Mouse (Mus musculus) CH12.LX (cell line): ENCODE results near the gene Chst11. TPM values are rescaled to one million over a fixed set of nuclear protein-coding genes. Genes with fewer than 3 reads are reported as not detected.

Source experiments
- DNase-seq: peaks from one replicate; pipeline ENCODE4 v3.0.0-alpha.2; 2013; ENCODE audit errors: extremely low read depth
- H3K27ac ChIP-seq: 2 replicates; pipeline ENCODE4 v1.5.1; 2012; ENCODE audit warnings: low read depth, mild to moderate bottlenecking, control low read depth, moderate library complexity; ENCODE audit not compliant: insufficient read depth
- H3K27me3 ChIP-seq: replicated peaks from 2 replicates; pipeline ENCODE3; 2012; ENCODE audit warnings: inconsistent platforms
- H3K36me3 ChIP-seq, 2 experiments: replicated peaks in 1 of 2; 2 replicates each; pipeline versions ENCODE3 to v1.6.1; 2012; ENCODE audit warnings: inconsistent platforms in 1 of 2, low read length in 1 of 2, mild to moderate bottlenecking in 1 of 2, mixed read lengths in 1 of 2, moderate library complexity in 1 of 2; ENCODE audit not compliant: control insufficient read depth in 1 of 2, insufficient read depth in 1 of 2
- H3K4me1 ChIP-seq, 2 experiments: 2 replicates each; pipeline ENCODE4 v1.6.1; 2012; ENCODE audit warnings: inconsistent platforms in 1 of 2, moderate library complexity in 1 of 2; ENCODE audit not compliant: insufficient read depth in 2 of 2, control insufficient read depth in 1 of 2
- H3K4me2 ChIP-seq: 2 replicates; pipeline ENCODE4 v1.6.1; 2012; ENCODE audit warnings: low read depth, mild to moderate bottlenecking, control low read depth; ENCODE audit not compliant: poor library complexity, insufficient read depth, severe bottlenecking
- H3K4me3 ChIP-seq, 3 experiments: fragments of 150-350 bp in 1 of 3; sonication (generic) in 1 of 3; replicated peaks in 1 of 3; 2 replicates each; pipeline versions ENCODE3 to v1.5.1; 2011 to 2012; ENCODE audit warnings: low read depth in 2 of 3, low read length in 2 of 3, mild to moderate bottlenecking in 2 of 3, moderate library complexity in 2 of 3, control low read depth in 1 of 3, improper control_type of control experiment in 1 of 3, inconsistent platforms in 1 of 3, mixed read lengths in 1 of 3; ENCODE audit not compliant: poor library complexity in 1 of 3
- H3K79me2 ChIP-seq: replicated peaks from 2 replicates; pipeline ENCODE4 v1.6.1; 2012; ENCODE audit warnings: mild to moderate bottlenecking, moderate library complexity; ENCODE audit not compliant: control insufficient read depth, poor library complexity, insufficient read depth, severe bottlenecking; ENCODE audit errors: extremely low read depth
- H3K9ac ChIP-seq: 2 replicates; pipeline ENCODE4 v1.6.1; 2012; ENCODE audit warnings: low read depth, mild to moderate bottlenecking, control low read depth, moderate library complexity; ENCODE audit not compliant: insufficient read depth
- H3K9me3 ChIP-seq: replicated peaks from 2 replicates; pipeline ENCODE3; 2012; ENCODE audit warnings: low read length, inconsistent platforms, mixed read lengths
- CHD2 ChIP-seq: IDR thresholded peaks from 2 replicates; pipeline ENCODE4 v1.6.1; 2011; ENCODE audit warnings: low read length, improper control_type of control experiment
- CTCF ChIP-seq, 2 experiments: IDR thresholded peaks in 1 of 2; conservative IDR thresholded peaks in 1 of 2; 2 replicates each; pipeline ENCODE4 v1.5.1; 2011 to 2012; ENCODE audit warnings: low read depth in 2 of 2, low read length in 2 of 2, improper control_type of control experiment in 1 of 2, inconsistent platforms in 1 of 2, mild to moderate bottlenecking in 1 of 2, moderate library complexity in 1 of 2
- ELF1 ChIP-seq: IDR thresholded peaks from 2 replicates; pipeline ENCODE4 v1.6.1; 2014; ENCODE audit warnings: low read depth, mild to moderate bottlenecking, inconsistent platforms, low read length, improper control_type of control experiment
- EP300 ChIP-seq: IDR thresholded peaks from 2 replicates; pipeline ENCODE4 v1.6.1; 2011; ENCODE audit warnings: low read length, improper control_type of control experiment
- ETS1 ChIP-seq: conservative IDR thresholded peaks from 2 replicates; pipeline ENCODE4 v1.6.1; 2012; ENCODE audit warnings: low read depth, mild to moderate bottlenecking, inconsistent platforms, low read length, improper control_type of control experiment, moderate library complexity
- GABPA ChIP-seq: IDR thresholded peaks from 2 replicates; pipeline ENCODE4 v1.6.1; 2012; ENCODE audit warnings: low read depth, low read length, improper control_type of control experiment, inconsistent platforms; ENCODE audit not compliant: insufficient replicate concordance
- HCFC1 ChIP-seq: IDR thresholded peaks from 2 replicates; pipeline ENCODE4 v1.6.1; 2012; ENCODE audit warnings: low read depth, mild to moderate bottlenecking, inconsistent platforms, low read length, improper control_type of control experiment
- IRF4 ChIP-seq: IDR thresholded peaks from 2 replicates; pipeline ENCODE4 v1.6.1; 2014; ENCODE audit warnings: low read depth, mild to moderate bottlenecking, inconsistent platforms, low read length, improper control_type of control experiment
- JUN ChIP-seq: IDR thresholded peaks from 2 replicates; pipeline ENCODE4 v1.6.1; 2011; ENCODE audit warnings: low read depth, mild to moderate bottlenecking, low read length, improper control_type of control experiment, moderate library complexity; ENCODE audit not compliant: insufficient read depth
- KAT2A ChIP-seq: IDR thresholded peaks from 2 replicates; pipeline ENCODE4 v1.6.1; 2012; ENCODE audit warnings: low read length, improper control_type of control experiment, inconsistent platforms; ENCODE audit not compliant: insufficient replicate concordance
- MAFK ChIP-seq: IDR thresholded peaks from 2 replicates; pipeline ENCODE4 v1.6.1; 2011; ENCODE audit warnings: low read length, improper control_type of control experiment; ENCODE audit not compliant: insufficient replicate concordance
- MAX ChIP-seq: IDR thresholded peaks from 2 replicates; pipeline ENCODE4 v1.6.1; 2011; ENCODE audit warnings: low read length, improper control_type of control experiment
- MXI1 ChIP-seq: IDR thresholded peaks from 2 replicates; pipeline ENCODE4 v1.6.1; 2011; ENCODE audit warnings: mild to moderate bottlenecking, low read depth, low read length, improper control_type of control experiment
- MYC ChIP-seq: IDR thresholded peaks from 2 replicates; pipeline ENCODE4 v1.6.1; 2011; ENCODE audit warnings: low read depth, mild to moderate bottlenecking, improper control_type of control experiment, low read length
- NELFE ChIP-seq: IDR thresholded peaks from 2 replicates; pipeline ENCODE4 v1.6.1; 2011; ENCODE audit warnings: low read depth, low read length, improper control_type of control experiment
- POLR2AphosphoS2 ChIP-seq: IDR thresholded peaks from 2 replicates; pipeline ENCODE4 v1.6.1; 2011; ENCODE audit warnings: low read depth, low read length, improper control_type of control experiment
- SIN3A ChIP-seq: IDR thresholded peaks from 2 replicates; pipeline ENCODE4 v1.6.1; 2012; ENCODE audit warnings: low read length, improper control_type of control experiment, inconsistent platforms
- SMC3 ChIP-seq: IDR thresholded peaks from 2 replicates; pipeline ENCODE4 v1.6.1; 2011; ENCODE audit warnings: low read depth, low read length, improper control_type of control experiment
- TBP ChIP-seq: conservative IDR thresholded peaks from 2 replicates; pipeline ENCODE4 v1.6.1; 2011; ENCODE audit warnings: low read depth, low read length, improper control_type of control experiment
- TCF12 ChIP-seq: IDR thresholded peaks from 2 replicates; pipeline ENCODE4 v1.6.1; 2014; ENCODE audit warnings: low read depth, mild to moderate bottlenecking, inconsistent platforms, low read length, improper control_type of control experiment
- USF2 ChIP-seq: conservative IDR thresholded peaks from 2 replicates; pipeline ENCODE4 v1.6.1; 2011; ENCODE audit warnings: low read depth, low read length, improper control_type of control experiment
- ZC3H11A ChIP-seq: IDR thresholded peaks from 2 replicates; pipeline ENCODE4 v1.6.1; 2012; ENCODE audit warnings: low read depth, mild to moderate bottlenecking, inconsistent platforms, low read length, improper control_type of control experiment
- ZNF384 ChIP-seq: IDR thresholded peaks from 2 replicates; pipeline ENCODE4 v1.6.1; 2012; ENCODE audit warnings: low read depth, low read length, improper control_type of control experiment, inconsistent platforms
- dilution Hi-C: fragments of 300-500 bp; cut with MboI; formaldehyde crosslinking; loops from 2 replicates; pipeline ENCODE4 v1.14.3; 2020; ENCODE audit warnings: low sequenced_read_pairs; ENCODE audit not compliant: extremely low pct_unique_long_range_greater_than_20kb, extremely low pct_ligation_motif_present
- in situ Hi-C: fragments of 300-500 bp; cut with MboI; formaldehyde crosslinking; loops from 3 replicates; pipeline ENCODE4 v1.14.3; 2019; ENCODE audit warnings: low sequenced_read_pairs, low pct_ligation_motif_present, low pct_unique_long_range_greater_than_20kb, mixed read lengths
- polyA plus RNA-seq: library from polyadenylated mRNA; unstranded; fragments of >175 nt; gene quantifications from 2 replicates; pipeline ENCODE4 v1.2.1, GENCODE M21; 2012; ENCODE audit warnings: low read depth; ENCODE audit not compliant: insufficient read length
- total RNA-seq, 2 experiments: library from RNA; depleted of rRNA; stranded (reverse); fragments of 300-350 nt in 1 of 2; fragments of >200 nt in 1 of 2; gene quantifications; 2 replicates each; pipeline ENCODE4 v1.2.3; 2012 to 2014

Chst11 gene
- total and polyA plus RNA-seq, 3 experiments = 3.6 to 5.3 (median 4.5) TPM

DNA sequence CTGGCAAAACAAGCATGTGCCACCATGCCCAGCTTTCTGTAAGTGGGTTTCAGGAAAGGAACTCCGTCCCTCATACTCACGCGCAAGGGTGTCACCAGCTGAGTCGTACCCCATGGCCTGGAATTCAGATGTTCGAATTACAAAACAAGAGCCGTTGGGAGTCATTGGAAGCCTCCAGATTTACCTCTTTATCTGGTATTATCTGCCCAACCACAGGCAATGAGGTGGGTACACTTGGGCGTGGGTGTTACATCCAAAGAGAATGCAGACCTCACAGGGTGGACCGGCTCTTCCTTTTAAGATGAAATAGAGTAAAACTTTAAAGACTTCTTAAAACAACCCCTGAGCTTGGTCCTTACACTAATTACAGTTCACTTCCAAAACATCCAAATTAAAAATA lies 200.9 kb downstream of the Chst11 start:
- Histone ChIP-seq H3K36me3 (peaks cover 0 to 6% of the 10 kb centered on the region in 2 experiments), H3K9ac (no peak overlapping the region), H3K9me3 (peaks cover 2% of the 10 kb centered on the region), H3K27me3 (no peaks in the 10 kb centered on the region)
- TF ChIP-seq TBP (no peak), MYC (no peak), EP300 (no peak), MXI1 (no peak), ZC3H11A (no peak), ETS1 (no peak), GABPA (no peak), USF2 (no peak), JUN (no peak), MAX (no peak), POLR2AphosphoS2 (no peak), ZNF384 (no peak), SMC3 (no peak), MAFK (no peak), SIN3A (no peak)
- TF ChIP-seq, all 38 proteins: peak for 0
- in situ Hi-C loops (no loop called here), dilution Hi-C loops (no loop called here)
- no peak overlapping the region for H3K27ac ChIP-seq
- H3K4me1 ChIP-seq = peaks cover 11 to 43% of the 10 kb centered on the region in 2 experiments
- H3K4me3 ChIP-seq = no peak overlapping the region
- H3K4me2 ChIP-seq = no peak overlapping the region
- no peak for DNase-seq
- H3K79me2 ChIP-seq = no peaks in the 10 kb centered on the region

DNA sequence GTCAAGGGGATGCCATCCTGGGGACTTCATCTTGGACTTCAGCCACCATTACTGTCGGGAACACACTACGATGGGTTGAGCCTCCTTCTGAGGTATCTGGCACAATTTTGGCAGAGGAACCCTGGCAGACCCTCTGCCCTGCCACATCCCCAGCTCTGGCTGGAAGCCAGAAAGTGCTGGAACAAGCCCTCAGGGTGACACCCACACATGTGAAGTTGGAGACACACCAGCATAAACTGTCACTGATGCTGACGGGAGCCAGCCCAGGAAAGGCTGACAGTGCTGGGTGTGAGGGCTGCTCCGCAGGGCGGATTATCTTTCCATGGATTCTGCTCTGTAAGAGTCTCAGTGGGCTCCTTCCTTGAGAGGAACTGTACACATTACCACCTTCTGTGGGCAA lies 201.7 kb downstream of the Chst11 start:
- TF ChIP-seq IRF4 (no peak), MAFK (no peak), ZNF384 (no peak), MXI1 (no peak), CHD2 (no peak), ELF1 (no peak), JUN (no peak), CTCF (conservative IDR thresholded peaks at IDR 0.05 in 1 of 2, IDR thresholded peaks at IDR 0.05 in 1 of 2; ENCODE audit: low read depth in 2 of 2, low read length in 2 of 2) (no peak), ETS1 (no peak), TCF12 (no peak), NELFE (no peak), HCFC1 (no peak), GABPA (no peak), KAT2A (no peak), TBP (no peak), MYC (no peak), SIN3A (no peak)
- Histone ChIP-seq H3K9ac (no peak overlapping the region), H3K27me3 (no peaks in the 10 kb centered on the region), H3K4me3 (no peak overlapping the region), H3K36me3 (peaks cover 0 to 10% of the 10 kb centered on the region in 2 experiments), H3K4me2 (no peak overlapping the region), H3K27ac (no peak overlapping the region), H3K4me1 (peaks cover 11 to 39% of the 10 kb centered on the region in 2 experiments), H3K79me2 (no peaks in the 10 kb centered on the region), H3K9me3 (peaks cover 2% of the 10 kb centered on the region)
- no peak for DNase-seq
- dilution Hi-C loops = no loop called here
- in situ Hi-C loops = no loop called here
